Comparison of ENCODE assay signal across 20 mouse cellular contexts in the genomic region with DNA sequence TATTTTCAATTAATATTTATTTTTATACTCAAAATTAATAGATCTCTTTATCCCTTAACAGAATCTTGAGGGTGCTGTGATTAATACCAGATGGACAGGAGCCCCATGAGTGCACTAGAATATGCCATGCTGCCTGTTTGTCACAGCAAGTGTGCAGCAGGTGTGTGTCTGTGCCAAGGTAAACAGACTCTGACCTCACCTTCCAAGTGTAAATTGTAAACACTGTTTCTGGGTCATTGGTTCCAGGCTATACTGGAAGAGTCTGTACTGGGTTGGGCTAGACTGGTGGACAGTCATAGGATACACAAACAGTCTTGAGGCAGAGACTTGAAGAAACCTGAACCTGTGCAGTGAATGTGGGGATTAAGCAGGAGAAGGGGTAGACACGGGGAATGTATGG.
DNase-seq lines count a peak whose midpoint lies in the region; ATAC-seq and TF ChIP-seq lines count a peak whose summit lies in the region.
"Had no signal": no experiment of that assay in that cellular context is flagged by ENCODE, and none has a peak within 500 bp of the region (broad histone marks: within the 10 kb centered on the region; RNA-seq: fewer than 3 reads in every experiment).

No protein-coding gene starts in this region.

- no peak for TF ChIP-seq CTCF in cerebellum, adult 2 months (IDR thresholded peaks at IDR 0.05; ENCODE audit: borderline replicate concordance, insufficient read depth, low read depth, low read length)

- ATAC-seq in kidney, embryonic 15.5 days (replicated peaks; ENCODE audit: low FRiP score) = no peak
- ATAC-seq: forebrain, embryonic 13.5 days; hindbrain, postnatal 0 days had no signal

- H3K27me3 ChIP-seq in kidney, embryonic 15.5 days = no peaks in the 10 kb centered on the region
- no peaks in the 10 kb centered on the region for H3K27me3 ChIP-seq in cerebellum, adult 2 months (ENCODE audit: control insufficient read depth, insufficient read depth, low read length)
- H3K27me3 ChIP-seq: forebrain, embryonic 13.5 days; hindbrain, embryonic 12.5 days had no signal

- H3K36me3 ChIP-seq in kidney, embryonic 15.5 days = no peaks in the 10 kb centered on the region
- H3K36me3 ChIP-seq: embryonic facial prominence, embryonic 10.5 days; heart, embryonic 10.5 days; hindbrain, embryonic 12.5 days had no signal

- H3K4me2 ChIP-seq in kidney, embryonic 15.5 days = no peak overlapping the region
- H3K4me2 ChIP-seq: forebrain, embryonic 13.5 days; hindbrain, embryonic 12.5 days had no signal

- no peak overlapping the region for H3K4me3 ChIP-seq in kidney, embryonic 15.5 days (replicated peaks)
- H3K4me3 ChIP-seq in cerebellum, adult 2 months (replicated peaks; ENCODE audit: insufficient read depth, low read depth, low read length) = no peak overlapping the region
- H3K4me3 ChIP-seq: embryonic facial prominence, embryonic 10.5 days; forebrain, embryonic 13.5 days; gastrocnemius, adult 2 months; heart, embryonic 10.5 days; hindbrain, embryonic 12.5 days had no signal

- no peaks in the 10 kb centered on the region for H3K4me1 ChIP-seq in kidney, embryonic 15.5 days
- H3K4me1 ChIP-seq in cerebellum, adult 2 months (ENCODE audit: control insufficient read depth, insufficient read depth, low read length) = no peaks in the 10 kb centered on the region
- H3K4me1 ChIP-seq: embryonic facial prominence, embryonic 10.5 days; forebrain, embryonic 13.5 days; heart, embryonic 10.5 days; hindbrain, embryonic 12.5 days had no signal

- 63% methylated on average over 1 of the region's 1 CpGs for WGBS in kidney, embryonic 15.5 days
- 48% methylated on average over 1 of the region's 1 CpGs for WGBS in cerebellum, adult 2 months

- TF ChIP-seq POLR2A in cerebellum, adult 2 months (IDR thresholded peaks at IDR 0.05; ENCODE audit: borderline replicate concordance, insufficient read depth, low read length) = no peak

- no peak overlapping the region for H3K9ac ChIP-seq in kidney, embryonic 15.5 days
- H3K9ac ChIP-seq: forebrain, embryonic 13.5 days; hindbrain, embryonic 12.5 days had no signal

- no peaks in the 10 kb centered on the region for H3K9me3 ChIP-seq in kidney, embryonic 15.5 days (replicated peaks)
- H3K9me3 ChIP-seq: embryonic facial prominence, embryonic 10.5 days; forebrain, embryonic 13.5 days; heart, embryonic 10.5 days; hindbrain, embryonic 12.5 days had no signal

- DNase-seq in kidney, adult 9 months = peak; percentile 0
- DNase-seq in brain, adult 2 months (ENCODE audit: low read depth, low spot score) = peak; percentile 8
- DNase-seq in cerebellum, adult 2 months = peak; percentile 10 to 37
- DNase-seq in cerebellum, postnatal 36 days = peak; percentile 6 to 7
- no peak for DNase-seq in gastrocnemius, postnatal 4 days (ENCODE audit: low spot score in 2 of 2)
- no peak for DNase-seq in thymus, postnatal 36 days
- DNase-seq: adrenal gland, adult 2 months; adrenal gland, postnatal 25 days; gastrocnemius, adult 2 months; gastrocnemius, postnatal 36 days; heart, adult 18-20 months; heart, postnatal 10 days; heart, postnatal 4 days; kidney, adult 18-20 months had no signal

- no peak overlapping the region for H3K27ac ChIP-seq in kidney, embryonic 15.5 days
- no peak overlapping the region for H3K27ac ChIP-seq in cerebellum, adult 2 months (ENCODE audit: insufficient read depth, low read length)
- H3K27ac ChIP-seq: embryonic facial prominence, embryonic 10.5 days; forebrain, embryonic 13.5 days; gastrocnemius, adult 2 months; heart, embryonic 10.5 days; hindbrain, embryonic 12.5 days; hindbrain, postnatal 0 days had no signal

Comparison
In these comparisons a context has a peak if more than half of its experiments do, and no peak if none do; other contexts are left out.
1. DNase-seq: peak in kidney, adult 9 months (single experiment), brain, adult 2 months (single experiment), cerebellum, adult 2 months (2 of 2) and cerebellum, postnatal 36 days (2 of 2); none in gastrocnemius, postnatal 4 days (0 of 2) and thymus, postnatal 36 days (0 of 2).